Mouse (Mus musculus) limb, embryonic 14.5 days (tissue): Measurements from ENCODE around the gene Cep63. TPM values are rescaled to one million over a fixed set of nuclear protein-coding genes. Genes with fewer than 3 reads are reported as not detected.
A peak's percentile ranks its signal among the peaks of the same experiment; 100 is the strongest.

ENCODE experiments used
- ATAC-seq: fragments of 200-750 bp; cut with Nextera tagmentation; 2 replicates; pipeline ENCODE4 v1.8.0; 2017; ENCODE audit warnings: low read depth, moderate number of reproducible peaks, moderate TSS enrichment; ENCODE audit not compliant: low FRiP score
- DNase-seq: peaks from one replicate; pipeline ENCODE4 v3.0.0-alpha.2; 2015; ENCODE audit warnings: low spot score
- H3K27ac ChIP-seq: fragments of 300-500 bp; sonication (generic); replicated peaks from 2 replicates; pipeline ENCODE4 v1.5.1; 2014; ENCODE audit warnings: low read depth, mild to moderate bottlenecking, low read length, moderate library complexity, mixed read lengths
- H3K27me3 ChIP-seq: fragments of 300-500 bp; sonication (generic); 2 replicates; pipeline ENCODE4 v1.6.1; 2014; ENCODE audit warnings: low read length, mixed read lengths; ENCODE audit not compliant: control insufficient read depth, insufficient read depth
- H3K36me3 ChIP-seq: fragments of 300-500 bp; sonication (generic); 2 replicates; pipeline ENCODE4 v1.6.1; 2014; ENCODE audit warnings: mild to moderate bottlenecking, low read length, moderate library complexity, mixed read lengths; ENCODE audit not compliant: control insufficient read depth, insufficient read depth
- H3K4me1 ChIP-seq: fragments of 300-500 bp; sonication (generic); 2 replicates; pipeline ENCODE4 v1.6.1; 2014; ENCODE audit warnings: antibody characterized with exemption, low read length, mixed read lengths; ENCODE audit not compliant: control insufficient read depth, insufficient read depth
- H3K4me2 ChIP-seq: fragments of 300-500 bp; sonication (generic); replicated peaks from 2 replicates; pipeline ENCODE4 v1.6.1; 2014; ENCODE audit warnings: low read depth, mild to moderate bottlenecking, low read length, moderate library complexity; ENCODE audit not compliant: severe bottlenecking
- H3K4me3 ChIP-seq: fragments of 300-500 bp; sonication (generic); replicated peaks from 2 replicates; pipeline ENCODE4 v1.5.1; 2014; ENCODE audit warnings: low read length
- H3K9ac ChIP-seq: fragments of 300-500 bp; sonication (generic); 2 replicates; pipeline ENCODE4 v1.6.1; 2014; ENCODE audit warnings: mild to moderate bottlenecking, low read depth, low read length, moderate library complexity; ENCODE audit not compliant: severe bottlenecking
- H3K9me3 ChIP-seq: fragments of 300-500 bp; sonication (generic); 2 replicates; pipeline ENCODE4 v1.6.1; 2016; ENCODE audit warnings: low read length; ENCODE audit not compliant: control insufficient read depth
- POLR2A ChIP-seq: fragments of 200-500 bp; IDR thresholded peaks from 2 replicates; pipeline ENCODE4 v1.8.0; 2012; ENCODE audit warnings: inconsistent platforms, mild to moderate bottlenecking, moderate library complexity, borderline replicate concordance; ENCODE audit not compliant: insufficient read depth, insufficient read length; ENCODE audit errors: extremely low read depth
- WGBS: fragments of 180-500 bp; shearing (Covaris S2); extraction: QIAGEN DNeasy Blood & Tissue Kit; methylation state at CpG from one replicate; pipeline ENCODE4 v1.1.7; 2014; 5-methylcytosine and 5-hydroxymethylcytosine counted together
- polyA plus RNA-seq, 2 experiments: library from polyadenylated mRNA; depleted of rRNA in 1 of 2; stranded (reverse) in 1 of 2; unstranded in 1 of 2; fragments of >200 nt; fragmentation: Nextera tagmentation in 1 of 2; extraction: Ambion mirVana in 1 of 2; gene quantifications; 2 replicates each; pipeline versions ENCODE4 v1.2.1 to v1.2.3; 2012 to 2014

Cep63 gene
- polyA plus RNA-seq, 2 experiments: 28.1 to 45.3 TPM

GRCm38 (mm10) chr9:102656355-102657095 is 30.2 kb upstream of the Cep63 start:
- WGBS: 29% methylated on average over 8 of the region's 8 CpGs
- no peak overlapping the region for H3K27ac ChIP-seq
- H3K9me3 ChIP-seq: no peaks in the 10 kb centered on the region
- no peak for TF ChIP-seq POLR2A
- H3K4me1 ChIP-seq: peaks cover 19% of the 10 kb centered on the region
- DNase-seq: peak; percentile 58
- no peak for ATAC-seq
- no peaks in the 10 kb centered on the region for H3K27me3 ChIP-seq
- no peak overlapping the region for H3K4me2 ChIP-seq
- H3K4me3 ChIP-seq: no peak overlapping the region
- no peak overlapping the region for H3K9ac ChIP-seq
- no peaks in the 10 kb centered on the region for H3K36me3 ChIP-seq

DNA sequence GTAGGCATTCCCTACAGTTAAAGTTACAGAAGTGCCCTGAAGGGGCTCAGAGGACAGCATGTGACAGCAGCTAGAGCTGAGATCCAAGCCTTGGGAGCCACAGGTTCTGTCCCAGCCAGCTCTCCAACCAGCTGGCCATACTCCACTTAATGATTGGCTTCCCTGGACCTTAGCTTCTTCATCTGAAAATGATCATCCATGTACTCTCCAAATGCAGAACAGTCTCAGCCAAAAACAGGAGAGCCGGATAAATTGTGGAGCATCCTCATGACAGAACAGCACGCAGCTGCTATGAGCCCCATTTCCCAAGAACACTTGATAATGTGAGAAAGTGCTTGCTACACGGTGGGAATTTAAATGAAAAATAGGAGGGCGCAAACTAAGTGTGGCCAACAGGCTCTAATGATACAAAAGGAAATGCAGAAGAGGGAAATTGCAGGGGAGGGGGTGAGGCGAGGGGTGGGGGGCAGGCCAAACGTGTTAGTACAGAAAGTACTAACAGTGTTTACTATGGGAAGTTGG is 24.9 kb upstream of the Cep63 start:
- whole genome bisulfite sequencing: 44% methylated on average over 6 of the region's 6 CpGs
- H3K4me3 ChIP-seq: no peak overlapping the region
- no peak for DNase-seq
- TF ChIP-seq POLR2A: no peak
- no peaks in the 10 kb centered on the region for H3K36me3 ChIP-seq
- H3K27me3 ChIP-seq: no peaks in the 10 kb centered on the region
- ATAC-seq: no peak
- no peak overlapping the region for H3K4me2 ChIP-seq
- H3K9me3 ChIP-seq: no peaks in the 10 kb centered on the region
- H3K4me1 ChIP-seq: peaks cover 35% of the 10 kb centered on the region
- H3K9ac ChIP-seq: no peak overlapping the region
- H3K27ac ChIP-seq: no peak overlapping the region

DNA sequence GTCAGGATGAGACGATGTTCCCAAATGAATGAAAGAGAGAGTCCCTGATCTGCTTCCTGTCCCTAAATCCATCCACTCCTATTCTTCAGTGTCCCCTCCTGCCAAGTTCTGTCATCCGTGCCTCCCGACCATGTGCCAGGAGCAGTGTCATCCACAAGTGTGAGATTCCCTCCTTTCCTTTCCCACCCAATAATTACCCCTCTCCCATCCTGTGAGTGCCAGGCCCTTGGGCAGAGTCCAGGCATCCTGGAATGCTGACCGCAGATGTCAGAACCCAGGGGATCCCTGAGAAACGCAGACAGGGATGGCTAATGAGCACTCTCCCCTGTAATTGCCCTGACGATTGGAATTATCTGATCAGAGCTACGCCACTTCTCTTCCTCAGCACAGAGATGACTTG is 24.3 kb upstream of the Cep63 start:
- no peak overlapping the region for H3K4me2 ChIP-seq

GRCm38 (mm10) chr9:102649917-102650527 is 23.7 kb upstream of the Cep63 start:
- Histone ChIP-seq H3K9me3 (no peaks in the 10 kb centered on the region), H3K4me2 (no peak overlapping the region), H3K27ac (peak overlapping the region; percentile 30), H3K36me3 (no peaks in the 10 kb centered on the region), H3K4me1 (peaks cover 42% of the 10 kb centered on the region), H3K27me3 (no peaks in the 10 kb centered on the region), H3K9ac (no peak overlapping the region), H3K4me3 (no peak overlapping the region)
- no peak for TF ChIP-seq POLR2A
- WGBS: 29% methylated on average over 17 of the region's 17 CpGs
- peak; percentile 90 for DNase-seq
- peak; percentile 60 for ATAC-seq

More for the DNA sequence above, 24.3 kb upstream of the Cep63 start:
- no peak for DNase-seq
- Histone ChIP-seq H3K36me3 (no peaks in the 10 kb centered on the region), H3K27ac (0 out of 2 replicates have a peak overlapping the region, but pooled peaks have one; percentile 30), H3K27me3 (no peaks in the 10 kb centered on the region), H3K4me1 (peaks cover 35% of the 10 kb centered on the region), H3K9ac (no peak overlapping the region), H3K4me3 (no peak overlapping the region), H3K9me3 (no peaks in the 10 kb centered on the region)
- WGBS: 18% methylated on average over 7 of the region's 7 CpGs
- ATAC-seq: no peak
- no peak for TF ChIP-seq POLR2A

- Histone ChIP-seq H3K27me3 (no peaks in the 10 kb centered on the region), H3K27ac (no peak overlapping the region), H3K4me2 (no peak overlapping the region), H3K9ac (no peak overlapping the region), H3K4me3 (no peak overlapping the region), H3K9me3 (no peaks in the 10 kb centered on the region), H3K4me1 (peaks cover 62% of the 10 kb centered on the region), H3K36me3 (no peaks in the 10 kb centered on the region)
- no peak for DNase-seq
- no peak for ATAC-seq
- TF ChIP-seq POLR2A: no peak
- 77% methylated on average over 6 of the region's 6 CpGs for WGBS
Observed at GRCm38 (mm10) chr9:102647010-102647409, 20.7 kb upstream of the Cep63 start.
